In genomic region chr11:63897011-63897410, GRCm38 (mm10) we compare ENCODE assay signal across 23 mouse cellular contexts. TPM values are rescaled to one million over a fixed set of nuclear protein-coding genes. Genes with fewer than 3 reads are reported as not detected.
A peak's percentile ranks its signal among the peaks of the same experiment; 100 is the strongest.
DNase-seq lines count a peak whose midpoint lies in the region; ATAC-seq and TF ChIP-seq lines count a peak whose summit lies in the region.
"Had no signal": no experiment of that assay in that cellular context is flagged by ENCODE, and none has a peak within 500 bp of the region (broad histone marks: within the 10 kb centered on the region; RNA-seq: fewer than 3 reads in every experiment).

No protein-coding gene starts in this region.

- no peaks in the 10 kb centered on the region for H3K4me1 ChIP-seq in lung, embryonic 14.5 days (ENCODE audit: insufficient read depth)
- peaks cover 60% of the 10 kb centered on the region for H3K4me1 ChIP-seq in midbrain, embryonic 12.5 days
- H3K4me1 ChIP-seq in midbrain, embryonic 15.5 days: peaks cover 16% of the 10 kb centered on the region
- H3K4me1 ChIP-seq: heart, embryonic 15.5 days had no signal

- no peak overlapping the region for H3K9ac ChIP-seq in lung, embryonic 14.5 days
- no peak overlapping the region for H3K9ac ChIP-seq in midbrain, embryonic 12.5 days (replicated peaks)
- H3K9ac ChIP-seq in midbrain, embryonic 15.5 days: no peak overlapping the region
- H3K9ac ChIP-seq: embryonic facial prominence, embryonic 15.5 days; heart, embryonic 15.5 days had no signal

- H3K27me3 ChIP-seq in lung, embryonic 14.5 days (ENCODE audit: insufficient read depth, low read length): no peaks in the 10 kb centered on the region
- H3K27me3 ChIP-seq in midbrain, embryonic 12.5 days: peaks cover 6% of the 10 kb centered on the region; the same call in 1 of the 2 replicates
- no peaks in the 10 kb centered on the region for H3K27me3 ChIP-seq in midbrain, embryonic 15.5 days (replicated peaks)
- H3K27me3 ChIP-seq: embryonic facial prominence, embryonic 15.5 days; heart, embryonic 15.5 days had no signal

- intact Hi-C loops in heart, postnatal 14 days (cut with DNase I): no loop called here

- no peak overlapping the region for H3K4me3 ChIP-seq in lung, embryonic 14.5 days (ENCODE audit: low read depth, low read length)
- H3K4me3 ChIP-seq in midbrain, embryonic 12.5 days: no peak overlapping the region
- no peak overlapping the region for H3K4me3 ChIP-seq in midbrain, embryonic 15.5 days
- H3K4me3 ChIP-seq: embryonic facial prominence, embryonic 15.5 days; erythroblast, embryonic 14.5 days; forebrain, embryonic 10.5 days; heart, adult 2 months; heart, embryonic 15.5 days had no signal

- H3K9me3 ChIP-seq in lung, embryonic 14.5 days (ENCODE audit: low read depth, low read length): no peaks in the 10 kb centered on the region
- H3K9me3 ChIP-seq in midbrain, embryonic 12.5 days: no peaks in the 10 kb centered on the region
- no peaks in the 10 kb centered on the region for H3K9me3 ChIP-seq in midbrain, embryonic 15.5 days
- H3K9me3 ChIP-seq: embryonic facial prominence, embryonic 15.5 days; forebrain, embryonic 10.5 days; G1E; heart, embryonic 15.5 days had no signal

- WGBS in lung, embryonic 14.5 days: 57% methylated on average over 2 of the region's 2 CpGs
- WGBS in midbrain, embryonic 12.5 days: 95% methylated on average over 2 of the region's 2 CpGs
- WGBS in midbrain, embryonic 15.5 days: 88% methylated on average over 2 of the region's 2 CpGs

- no peak overlapping the region for H3K4me2 ChIP-seq in lung, embryonic 14.5 days
- no peak overlapping the region for H3K4me2 ChIP-seq in midbrain, embryonic 12.5 days (replicated peaks)
- H3K4me2 ChIP-seq in midbrain, embryonic 15.5 days: no peak overlapping the region
- H3K4me2 ChIP-seq: embryonic facial prominence, embryonic 15.5 days; heart, embryonic 11.5 days; heart, embryonic 15.5 days had no signal

- DNase-seq in heart, adult 11 months: peak; percentile 93
- DNase-seq in heart, postnatal 14 days: no peak
- DNase-seq in lung, embryonic 14.5 days: peak; percentile 37
- DNase-seq in lung, postnatal 25 days (ENCODE audit: low spot score): no peak
- no peak for DNase-seq in thymus, adult 18-20 months
- DNase-seq: adrenal gland, postnatal 10 days; B cell, adult 2 months; cerebellum, adult 11 months; cerebellum, adult 8-10 months; cerebellum, postnatal 14 days; embryo, embryonic 11 days; gastrocnemius, postnatal 10 days; heart, adult 2 months had no signal

- H3K27ac ChIP-seq in lung, embryonic 14.5 days (ENCODE audit: low read depth): no peak overlapping the region
- H3K27ac ChIP-seq in midbrain, embryonic 12.5 days (replicated peaks): peak overlapping the region; percentile 88; the same call in 1 of the 2 replicates
- no peak overlapping the region for H3K27ac ChIP-seq in midbrain, embryonic 15.5 days
- H3K27ac ChIP-seq: embryonic facial prominence, embryonic 15.5 days; heart, adult 2 months; heart, embryonic 15.5 days had no signal

- no peaks in the 10 kb centered on the region for H3K36me3 ChIP-seq in lung, embryonic 14.5 days (ENCODE audit: insufficient read depth)
- H3K36me3 ChIP-seq in midbrain, embryonic 12.5 days: no peaks in the 10 kb centered on the region
- no peaks in the 10 kb centered on the region for H3K36me3 ChIP-seq in midbrain, embryonic 15.5 days (replicated peaks)
- H3K36me3 ChIP-seq: embryonic facial prominence, embryonic 15.5 days; forebrain, embryonic 10.5 days; G1E; heart, embryonic 15.5 days had no signal

- no peak for ATAC-seq in lung, embryonic 14.5 days (ENCODE audit: insufficient read depth)
- ATAC-seq in midbrain, embryonic 12.5 days (ENCODE audit: low FRiP score, low read depth): no peak
- ATAC-seq in midbrain, embryonic 15.5 days (replicated peaks): no peak
- ATAC-seq: CD4-positive, CD25-positive, alpha-beta regulatory T cell, adult 4 months; forebrain, embryonic 16.5 days had no signal

- TF ChIP-seq CTCF in lung, embryonic 14.5 days (IDR thresholded peaks at IDR 0.05; ENCODE audit: low read depth): no peak

RNA-seq across cellular contexts. Expression of gene Hs3st3b1, which starts 25.1 kb away (rescaled TPM):
- total RNA-seq in heart, postnatal 14 days (2021): 1 to 10 TPM; 1.3 TPM
- 0.84 and 1.1 TPM in 2 replicates for polyA plus RNA-seq in lung, embryonic 14.5 days (2014; fragmentation: Nextera tagmentation; extraction: Ambion mirVana)
- polyA plus RNA-seq in midbrain, embryonic 12.5 days (2016; fragmentation: Nextera tagmentation; extraction: Ambion mirVana): 20.1 and 22.0 TPM in 2 replicates
- polyA plus RNA-seq in midbrain, embryonic 15.5 days (2015; fragmentation: Nextera tagmentation; extraction: Ambion mirVana): 13.0 and 14.2 TPM in 2 replicates
- polyA plus RNA-seq: G1E had no signal

Comparison
In these comparisons a context has a peak if more than half of its experiments do, and no peak if none do; other contexts are left out.
1. DNase-seq: peak in heart, adult 11 months (single experiment) and lung, embryonic 14.5 days (single experiment); none in heart, postnatal 14 days (0 of 2), lung, postnatal 25 days (single experiment) and thymus, adult 18-20 months (0 of 2).